Mouse (Mus musculus) heart, postnatal 0 days (tissue): ENCODE measurements at regions not wholly inside any gene's neighbourhood (a gene's known extent, or its start where the extent isn't known, plus 50 kb on each side); places are given as distances from the start of the nearest gene placed in this dataset.

Source experiments
- CTCF ChIP-seq: IDR thresholded peaks from 2 replicates; pipeline ENCODE4 v1.5.1; 2016; ENCODE audit warnings: antibody characterized with exemption, control low read depth, low read depth
- EP300 ChIP-seq: IDR thresholded peaks from 2 replicates; pipeline ENCODE4 v1.6.1; 2016; ENCODE audit warnings: antibody characterized with exemption, low read depth

DNA sequence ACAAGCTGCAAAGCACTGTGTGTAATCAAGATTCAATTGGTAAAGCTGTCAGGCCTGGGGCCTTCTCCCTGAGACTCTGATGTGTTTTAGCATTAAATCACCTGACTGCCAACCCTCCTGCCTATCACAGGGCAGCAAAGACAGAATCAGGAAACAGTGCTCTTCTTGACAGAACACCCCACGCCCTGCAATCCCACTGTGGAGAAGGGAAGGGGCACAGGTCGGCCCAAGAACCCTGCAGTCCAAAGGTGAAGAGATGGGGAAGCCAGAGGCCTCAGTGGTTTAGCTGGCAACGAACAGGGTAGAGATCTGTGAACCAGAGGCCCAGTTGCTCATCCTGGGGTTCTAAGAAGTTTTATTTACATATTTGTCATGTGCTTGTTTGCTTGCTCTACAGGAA lies 71.3 kb downstream of the Gm9376 start:
- TF ChIP-seq EP300: no peak
- TF ChIP-seq CTCF: no peak
